Mouse (Mus musculus): ENCODE results near the gene Nfkb1.

- no peak for TF ChIP-seq POLR2A (IDR thresholded peaks at IDR 0.05; ENCODE audit: insufficient read depth, low read length)
- no peak for TF ChIP-seq CTCF (IDR thresholded peaks at IDR 0.05; ENCODE audit: low read depth, low read length)
- TF ChIP-seq EP300 (IDR thresholded peaks at IDR 0.05; ENCODE audit: insufficient read depth, low read depth, low read length) = no peak
Measured at GRCm38 (mm10) chr3:135650773-135651555, 40.4 kb downstream of the Nfkb1 start.
